Mouse (Mus musculus) ES-Bruce4 (cell line): ENCODE measurements around the gene Chrdl2.

ENCODE experiments used
- CTCF ChIP-seq: IDR thresholded peaks from one replicate; pipeline ENCODE4 v1.8.1; 2011; ENCODE audit warnings: low read depth, low read length
- EP300 ChIP-seq: IDR thresholded peaks from 2 replicates; pipeline ENCODE4 v1.6.1; 2011; ENCODE audit warnings: low read depth, low read length; ENCODE audit not compliant: insufficient read depth
- POLR2A ChIP-seq: IDR thresholded peaks from one replicate; pipeline ENCODE4 v1.8.1; 2011; ENCODE audit warnings: low read length; ENCODE audit not compliant: insufficient read depth

GRCm38 (mm10) chr7:100030996-100031749, 25.2 kb downstream of the Chrdl2 start:
- no peak for TF ChIP-seq POLR2A
- TF ChIP-seq CTCF: no peak
- TF ChIP-seq EP300: no peak
